Mouse (Mus musculus) forebrain, embryonic 12.5 days (tissue): ENCODE results near the gene Msh2. TPM values are rescaled to one million over a fixed set of nuclear protein-coding genes. Genes with fewer than 3 reads are reported as not detected.
A peak's percentile ranks its signal among the peaks of the same experiment; 100 is the strongest.
"Not testable (repeated sequence)": the region's sequence is repeated elsewhere in the genome, so short reads cannot be mapped to it uniquely, and the experiment has no call there.

Experiments used
- ATAC-seq: fragments of 200-750 bp; cut with Nextera tagmentation; 2 replicates; pipeline ENCODE4 v1.8.0; 2017; ENCODE audit warnings: moderate TSS enrichment; ENCODE audit not compliant: low FRiP score
- H3K27ac ChIP-seq: fragments of 300-500 bp; sonication (generic); 2 replicates; pipeline ENCODE4 v1.5.1; 2016; ENCODE audit warnings: mild to moderate bottlenecking
- H3K27me3 ChIP-seq: fragments of 300-500 bp; sonication (generic); 2 replicates; pipeline ENCODE4 v1.6.1; 2016; ENCODE audit warnings: mild to moderate bottlenecking
- H3K36me3 ChIP-seq: fragments of 300-500 bp; sonication (generic); replicated peaks from 2 replicates; pipeline ENCODE4 v1.6.1; 2016; ENCODE audit warnings: mild to moderate bottlenecking
- H3K4me1 ChIP-seq: fragments of 300-500 bp; sonication (generic); 2 replicates; pipeline ENCODE4 v1.6.1; 2016
- H3K4me2 ChIP-seq: fragments of 300-500 bp; sonication (generic); 2 replicates; pipeline ENCODE4 v1.6.1; 2016; ENCODE audit warnings: mild to moderate bottlenecking, moderate library complexity
- H3K4me3 ChIP-seq: fragments of 300-500 bp; sonication (generic); replicated peaks from 2 replicates; pipeline ENCODE4 v1.5.1; 2016; ENCODE audit warnings: mild to moderate bottlenecking
- H3K9ac ChIP-seq: fragments of 300-500 bp; sonication (generic); 2 replicates; pipeline ENCODE4 v1.6.1; 2016; ENCODE audit warnings: mild to moderate bottlenecking
- H3K9me3 ChIP-seq: fragments of 300-500 bp; sonication (generic); 2 replicates; pipeline ENCODE4 v1.6.1; 2016
- WGBS: fragments of 180-500 bp; shearing (Covaris S2); methylation state at CpG from one replicate; pipeline ENCODE4 v1.1.7; 2016; 5-methylcytosine and 5-hydroxymethylcytosine counted together
- polyA plus RNA-seq: library from polyadenylated mRNA; unstranded; fragments of >200 nt; fragmentation: Nextera tagmentation; extraction: Ambion mirVana; gene quantifications from 2 replicates; pipeline ENCODE4 v1.2.1, GENCODE M21; 2016

Gene Msh2
- polyA plus RNA-seq, 1 experiment from 2014 or later, result 116 TPM

DNA sequence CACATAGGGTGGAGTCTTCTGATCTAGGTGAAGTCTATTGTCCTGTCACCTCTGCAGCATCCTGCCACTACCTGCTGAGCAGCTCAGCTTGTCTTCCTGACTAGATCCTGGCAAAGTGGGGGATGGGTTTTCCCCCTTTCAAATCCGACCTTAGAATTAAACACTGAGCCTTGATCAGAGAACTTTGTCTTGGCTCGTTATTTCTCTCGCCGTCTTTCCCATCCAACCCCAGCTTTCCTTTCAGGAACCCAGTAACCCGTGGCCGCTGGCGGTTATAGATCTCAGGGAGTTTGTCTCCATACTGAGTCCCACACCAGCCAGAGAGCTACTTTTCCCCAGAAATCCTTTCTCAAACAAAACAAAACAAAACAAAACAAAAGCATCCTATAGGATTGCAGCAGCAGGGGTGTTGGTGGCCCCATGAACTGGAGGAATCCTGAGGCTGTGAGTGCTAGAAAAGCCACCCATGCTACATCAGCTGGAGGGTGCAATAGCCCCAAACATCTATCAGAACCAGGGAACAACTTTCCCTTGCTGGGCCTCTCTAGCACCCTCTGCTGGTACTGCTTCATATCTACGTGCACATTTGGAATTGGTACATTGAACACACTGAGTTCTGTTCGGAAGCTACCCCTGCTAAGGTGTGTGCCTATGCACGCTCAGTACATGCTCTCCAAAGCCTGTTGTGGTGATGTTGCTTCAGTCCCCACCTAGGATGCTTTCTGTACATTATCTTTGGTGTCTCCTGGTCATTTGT, 6.9 kb upstream of the Msh2 start:
- 79% methylated on average over 10 of the region's 10 CpGs for WGBS
- Histone ChIP-seq H3K36me3 (no peaks in the 10 kb centered on the region), H3K4me2 (no peak overlapping the region), H3K4me1 (no peaks in the 10 kb centered on the region), H3K9ac (no peak overlapping the region), H3K27ac (no peak overlapping the region), H3K4me3 (no peak overlapping the region), H3K9me3 (0 out of 2 replicates have a peak, but pooled peaks cover 5% of the 10 kb centered on the region), H3K27me3 (no peaks in the 10 kb centered on the region)
- no peak for ATAC-seq

DNA sequence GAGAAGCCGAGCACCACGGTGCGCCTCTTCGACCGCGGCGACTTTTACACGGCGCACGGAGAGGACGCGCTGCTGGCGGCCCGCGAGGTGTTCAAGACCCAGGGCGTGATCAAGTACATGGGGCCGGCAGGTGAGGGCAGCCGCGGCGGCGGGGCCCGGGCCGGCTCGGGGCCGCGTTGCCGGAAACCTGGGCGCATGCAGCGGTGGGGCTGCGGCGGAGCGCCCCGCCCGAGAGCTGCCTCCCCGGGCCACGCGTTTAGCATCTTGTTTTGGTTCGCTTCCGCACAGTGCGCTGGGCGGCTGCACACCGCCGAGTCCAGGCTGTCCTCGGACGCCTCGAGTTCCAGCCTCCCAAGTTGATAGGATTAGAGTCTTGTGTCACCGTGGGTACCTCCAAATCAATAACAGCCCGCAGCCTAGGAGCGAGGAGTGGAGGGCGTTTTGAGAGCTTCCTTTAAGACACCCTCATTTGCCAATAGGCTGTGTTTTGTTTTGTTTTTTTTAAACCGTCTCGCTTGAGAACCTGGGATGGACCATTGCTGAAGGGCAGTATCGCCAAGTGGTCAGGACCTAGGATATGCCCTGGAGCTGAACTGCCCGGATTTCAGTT, 652 bp downstream of the Msh2 start:
- Histone ChIP-seq H3K9me3 (no peaks in the 10 kb centered on the region), H3K27ac (peak overlapping the region; percentile 80), H3K4me3 (peak overlapping the region; percentile 86), H3K36me3 (no peaks in the 10 kb centered on the region; the same call in none of the 2 replicates), H3K4me2 (peak overlapping the region; percentile 77), H3K27me3 (no peaks in the 10 kb centered on the region), H3K4me1 (peaks cover 23% of the 10 kb centered on the region), H3K9ac (peak overlapping the region; percentile 79)
- WGBS, result under 1% methylated on average over 53 of the region's 54 CpGs
- ATAC-seq, result peak; percentile 58

DNA sequence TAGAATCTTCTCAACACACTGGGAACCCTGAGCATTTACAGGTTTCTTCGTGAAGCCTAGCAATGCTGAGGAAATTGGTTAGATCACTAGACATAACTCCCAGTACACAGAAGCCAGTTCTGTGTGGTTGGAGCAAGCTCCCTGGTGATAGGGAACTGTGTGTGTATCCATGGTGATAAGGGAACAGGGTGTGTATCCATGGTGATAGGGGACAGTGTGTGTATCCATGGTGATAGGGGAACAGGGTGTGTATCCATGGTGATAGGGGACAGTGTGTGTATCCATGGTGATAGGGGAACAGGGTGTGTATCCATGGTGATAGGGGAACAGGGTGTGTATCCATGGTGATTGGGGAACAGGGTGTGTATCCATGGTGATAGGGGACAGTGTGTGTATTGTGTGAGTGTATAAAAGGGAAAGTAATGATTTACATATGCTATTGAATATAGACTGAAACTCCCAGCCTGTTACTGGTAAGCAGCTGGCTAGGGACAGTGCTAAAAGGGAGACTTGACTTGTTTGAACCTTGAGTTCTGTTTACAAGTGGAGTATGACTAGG, 4.9 kb downstream of the Msh2 start:
- Histone ChIP-seq H3K36me3 (peaks cover 21% of the 10 kb centered on the region), H3K4me1 (peaks cover 18% of the 10 kb centered on the region)
- not testable (repeated sequence) for ATAC-seq

DNA sequence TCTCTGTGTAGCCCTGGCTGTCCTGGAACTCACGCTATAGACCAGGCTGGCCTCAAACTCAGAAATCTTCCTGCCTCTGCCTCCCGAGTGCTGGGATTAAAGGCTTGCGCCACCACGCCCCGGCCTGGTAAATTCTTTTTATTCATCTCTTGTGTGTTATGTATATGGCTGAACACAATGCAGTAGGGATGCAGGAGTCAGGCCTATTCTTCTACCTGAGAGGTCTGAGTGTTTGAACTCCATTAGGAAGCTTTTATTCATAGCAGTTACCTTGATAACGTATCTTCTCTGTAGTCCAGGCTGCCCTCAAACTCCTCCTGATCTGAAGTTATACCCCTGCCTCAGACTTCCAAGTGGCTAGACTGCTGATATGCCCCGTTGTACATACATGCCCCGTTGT, 5.5 kb downstream of the Msh2 start:
- H3K9ac ChIP-seq, result no peak overlapping the region
- no peaks in the 10 kb centered on the region for H3K27me3 ChIP-seq
- no peaks in the 10 kb centered on the region for H3K9me3 ChIP-seq
- no peak overlapping the region for H3K4me2 ChIP-seq
- H3K27ac ChIP-seq, result no peak overlapping the region
- H3K4me1 ChIP-seq, result peaks cover 18% of the 10 kb centered on the region
- H3K4me3 ChIP-seq, result no peak overlapping the region
- ATAC-seq, result no peak
- WGBS, result 97% methylated on average over 8 of the region's 8 CpGs
- peaks cover 28% of the 10 kb centered on the region for H3K36me3 ChIP-seq

More for the DNA sequence above, 4.9 kb downstream of the Msh2 start:
- H3K27ac ChIP-seq, result 0 out of 2 replicates have a peak overlapping the region, but pooled peaks have one; percentile 31
- not testable (repeated sequence) for H3K4me2 ChIP-seq, H3K4me3 ChIP-seq, H3K9ac ChIP-seq, H3K27me3 ChIP-seq, H3K9me3 ChIP-seq
- 94% methylated on average over 1 of the region's 1 CpGs for WGBS

DNA sequence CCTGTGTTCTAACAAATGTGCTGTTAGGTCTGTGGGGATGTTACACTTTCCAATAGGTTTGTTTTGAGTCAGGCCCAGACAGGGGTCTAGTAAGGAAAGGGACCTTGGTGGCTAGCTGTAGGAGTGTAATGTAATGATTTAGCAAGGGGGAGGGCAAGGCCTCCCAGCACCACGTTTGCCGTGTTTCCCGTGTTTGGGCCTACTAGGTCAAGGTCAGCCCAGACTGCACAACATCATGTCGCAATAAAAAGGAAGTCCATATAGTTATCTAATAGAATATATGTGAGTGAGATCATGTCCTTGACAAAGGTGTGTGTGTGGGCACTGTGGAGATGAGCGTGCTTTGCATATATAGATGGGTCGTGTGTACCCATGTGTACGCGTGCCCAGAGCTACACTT, 17.1 kb downstream of the Msh2 start:
- WGBS, result 97% methylated on average over 8 of the region's 8 CpGs
- no peak overlapping the region for H3K27ac ChIP-seq
- no peaks in the 10 kb centered on the region for H3K9me3 ChIP-seq
- H3K4me2 ChIP-seq, result no peak overlapping the region
- H3K27me3 ChIP-seq, result no peaks in the 10 kb centered on the region
- H3K4me3 ChIP-seq, result no peak overlapping the region
- ATAC-seq, result no peak
- H3K4me1 ChIP-seq, result no peaks in the 10 kb centered on the region
- H3K9ac ChIP-seq, result no peak overlapping the region
- H3K36me3 ChIP-seq, result peaks cover 78% of the 10 kb centered on the region

DNA sequence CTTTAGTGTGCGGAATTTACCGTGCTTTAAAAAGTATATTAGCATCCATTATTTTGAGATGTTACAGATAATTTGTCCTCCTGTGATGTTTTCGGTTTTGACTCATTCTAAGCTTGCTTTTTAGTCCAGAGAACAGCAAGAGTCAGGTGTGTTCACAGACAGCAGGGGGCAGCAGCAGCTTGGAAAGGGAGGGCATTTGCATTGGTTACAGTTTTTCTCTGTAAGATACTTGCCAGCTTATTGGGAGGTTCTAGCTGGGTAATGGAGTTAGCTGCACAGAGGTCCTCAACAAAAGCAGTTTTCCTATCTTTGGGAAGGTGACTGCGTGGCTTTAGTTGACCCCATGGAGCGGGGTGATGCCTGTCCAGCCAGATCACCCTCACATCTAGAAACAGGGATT, 19.8 kb downstream of the Msh2 start:
- Histone ChIP-seq H3K4me3 (no peak overlapping the region), H3K36me3 (peaks cover 69% of the 10 kb centered on the region), H3K9ac (no peak overlapping the region), H3K4me2 (no peak overlapping the region), H3K4me1 (peaks cover 7% of the 10 kb centered on the region; the same call in 1 of the 2 replicates), H3K9me3 (no peaks in the 10 kb centered on the region), H3K27me3 (no peaks in the 10 kb centered on the region), H3K27ac (no peak overlapping the region)
- no peak for ATAC-seq
- WGBS, result 89% methylated on average over 5 of the region's 5 CpGs

DNA sequence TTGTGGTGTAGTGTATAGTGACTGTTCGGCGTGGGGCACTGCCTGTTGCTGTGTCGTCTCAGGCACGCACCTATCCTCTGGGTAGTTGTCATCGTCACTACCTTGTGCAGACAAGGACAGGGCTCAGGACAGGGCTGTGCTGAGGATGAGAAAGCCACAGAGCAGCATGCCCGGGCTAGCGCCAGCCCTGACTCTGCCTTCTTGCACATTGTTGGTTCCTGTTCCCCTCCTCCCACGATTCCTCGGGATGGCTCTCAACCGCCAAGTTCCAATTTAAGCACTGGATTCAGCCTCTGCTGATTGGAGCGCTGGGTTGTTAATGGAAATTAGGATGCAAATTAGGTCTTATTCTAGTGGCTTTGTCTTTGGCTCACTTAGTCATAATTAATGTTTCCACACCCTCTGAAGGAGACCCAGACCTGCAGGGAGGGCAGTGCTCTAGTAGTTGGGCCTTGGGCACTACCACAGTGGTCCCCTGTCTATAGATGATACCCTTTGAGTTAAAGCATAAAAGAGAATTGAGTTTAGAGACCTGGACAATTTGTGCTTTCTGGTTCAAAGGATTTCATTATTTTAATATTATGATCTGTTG, 23.8 kb downstream of the Msh2 start:
- Histone ChIP-seq H3K36me3 (peaks cover 62% of the 10 kb centered on the region), H3K9ac (no peak overlapping the region), H3K4me2 (no peak overlapping the region), H3K4me3 (no peak overlapping the region), H3K4me1 (peaks cover 7% of the 10 kb centered on the region; the same call in 1 of the 2 replicates), H3K27ac (peak overlapping the region; percentile 50; the same call in 1 of the 2 replicates), H3K9me3 (no peaks in the 10 kb centered on the region), H3K27me3 (no peaks in the 10 kb centered on the region)
- 85% methylated on average over 11 of the region's 11 CpGs for WGBS
- ATAC-seq, result peak; percentile 55; the same call in 1 of the 2 replicates

DNA sequence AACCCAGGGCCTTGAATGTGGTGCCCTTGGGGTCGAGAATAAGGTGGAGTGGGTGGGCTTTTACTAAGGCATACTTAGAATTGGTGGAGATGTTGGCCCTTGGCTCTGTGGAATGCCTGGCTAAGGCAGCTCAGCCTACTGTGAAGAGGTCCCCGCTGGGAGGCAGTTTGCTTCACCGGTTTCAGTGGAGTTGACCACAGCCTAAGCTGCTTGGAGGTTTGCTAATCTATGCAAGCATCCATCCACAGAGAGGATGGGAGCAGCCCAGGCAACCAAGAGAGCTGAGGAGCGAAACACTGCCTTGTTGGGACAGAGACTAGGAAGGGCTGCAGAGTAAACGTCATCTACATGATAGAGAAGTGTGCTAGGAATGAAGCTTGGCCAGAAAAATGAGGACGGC, 24.7 kb downstream of the Msh2 start:
- no peaks in the 10 kb centered on the region for H3K27me3 ChIP-seq
- H3K9me3 ChIP-seq, result no peaks in the 10 kb centered on the region
- no peak for ATAC-seq
- no peak overlapping the region for H3K9ac ChIP-seq
- H3K36me3 ChIP-seq, result peaks cover 60% of the 10 kb centered on the region
- peaks cover 7% of the 10 kb centered on the region; the same call in 1 of the 2 replicates for H3K4me1 ChIP-seq
- no peak overlapping the region for H3K4me2 ChIP-seq
- H3K4me3 ChIP-seq, result no peak overlapping the region
- no peak overlapping the region for H3K27ac ChIP-seq
- WGBS, result 85% methylated on average over 6 of the region's 6 CpGs

DNA sequence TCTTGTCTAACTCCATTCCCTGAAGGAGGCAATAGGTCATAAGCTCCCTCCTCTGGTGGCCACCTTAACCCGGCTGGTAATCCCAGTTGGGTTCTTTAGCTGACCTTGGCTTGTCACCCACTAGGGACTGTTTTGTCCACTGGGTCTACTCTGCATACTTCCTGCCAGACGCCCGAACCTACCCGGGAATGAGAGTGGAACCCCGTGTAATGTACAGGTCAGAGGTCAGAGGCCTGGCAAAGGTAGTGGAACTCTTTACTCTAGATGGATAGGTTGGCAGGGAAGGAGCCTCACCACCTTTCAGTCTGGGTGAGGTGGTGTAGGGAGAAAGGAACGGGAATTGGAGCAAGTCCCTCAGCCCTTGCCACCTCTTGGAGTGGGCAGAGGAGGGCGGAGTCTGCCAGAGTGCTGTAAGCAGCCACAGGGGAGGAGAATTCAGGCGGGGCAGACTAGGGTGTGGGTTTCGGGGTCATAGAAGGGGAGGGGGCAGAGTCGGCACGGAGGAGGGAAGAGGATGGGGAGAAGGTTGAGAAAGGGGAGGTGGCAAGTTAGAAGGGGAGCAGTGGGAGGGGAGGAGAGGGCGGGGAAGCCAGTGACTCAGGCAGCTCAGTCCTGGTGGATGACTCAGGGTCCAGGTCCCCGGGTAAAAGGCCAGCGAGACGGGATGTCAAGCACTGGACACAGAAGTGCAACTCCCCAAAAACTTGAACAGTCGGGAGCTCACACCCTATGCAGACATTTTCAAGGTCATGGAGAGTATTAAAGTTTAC, 27.1 kb downstream of the Msh2 start:
- H3K36me3 ChIP-seq, result peaks cover 62% of the 10 kb centered on the region
- no peak overlapping the region for H3K4me3 ChIP-seq
- no peak overlapping the region for H3K9ac ChIP-seq
- H3K9me3 ChIP-seq, result no peaks in the 10 kb centered on the region
- 0 out of 2 replicates have a peak, but pooled peaks have one; percentile 14 for ATAC-seq
- no peaks in the 10 kb centered on the region for H3K27me3 ChIP-seq
- H3K4me2 ChIP-seq, result no peak overlapping the region
- peaks cover 7% of the 10 kb centered on the region; the same call in 1 of the 2 replicates for H3K4me1 ChIP-seq
- WGBS, result 86% methylated on average over 15 of the region's 16 CpGs
- no peak overlapping the region for H3K27ac ChIP-seq

DNA sequence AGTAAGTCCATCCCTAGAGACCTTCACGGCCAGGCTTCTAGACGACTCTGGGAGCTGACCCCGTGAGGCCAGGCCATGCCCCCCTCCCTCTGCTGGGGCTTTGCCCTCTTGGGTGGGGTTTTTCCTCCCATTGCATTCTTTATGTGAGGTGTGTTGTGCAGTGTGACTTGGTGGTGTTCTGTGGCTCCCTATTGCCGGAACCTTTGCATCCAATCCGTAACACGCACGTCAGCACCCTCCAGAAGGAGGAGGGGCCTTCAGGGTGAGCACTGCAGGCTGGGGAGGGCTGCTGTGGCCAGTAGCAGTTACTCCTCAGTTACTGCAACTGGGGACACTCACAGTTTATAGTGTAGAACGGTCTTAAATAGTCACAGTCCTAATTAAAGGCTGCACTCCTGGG, 28.0 kb downstream of the Msh2 start:
- H3K27ac ChIP-seq, result no peak overlapping the region
- ATAC-seq, result no peak
- no peak overlapping the region for H3K4me3 ChIP-seq
- H3K4me1 ChIP-seq, result peaks cover 7% of the 10 kb centered on the region; the same call in 1 of the 2 replicates
- peaks cover 61% of the 10 kb centered on the region for H3K36me3 ChIP-seq
- no peaks in the 10 kb centered on the region for H3K9me3 ChIP-seq
- 88% methylated on average over 8 of the region's 8 CpGs for WGBS
- no peak overlapping the region for H3K9ac ChIP-seq
- H3K4me2 ChIP-seq, result no peak overlapping the region
- no peaks in the 10 kb centered on the region for H3K27me3 ChIP-seq

DNA sequence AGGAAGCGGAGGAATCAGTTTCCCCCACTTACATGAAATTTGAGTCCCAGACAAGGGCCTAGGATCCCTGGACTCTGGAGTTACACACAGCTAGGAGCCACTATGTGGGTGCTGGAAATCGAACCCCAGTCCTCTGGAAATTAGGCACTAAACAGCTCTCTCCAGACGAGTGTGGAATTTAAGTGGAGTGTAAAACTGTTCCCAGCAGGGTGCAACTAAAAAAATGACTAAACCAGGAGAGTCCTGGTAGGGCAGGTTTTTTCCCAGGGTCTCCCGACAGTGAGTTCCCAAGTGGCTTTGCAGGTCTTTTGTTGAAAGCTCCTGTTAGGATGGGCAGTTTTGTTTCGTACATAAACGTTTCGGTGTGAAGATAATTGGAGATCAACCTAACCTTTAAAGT, 52.6 kb downstream of the Msh2 start:
- Histone ChIP-seq H3K4me1 (no peaks in the 10 kb centered on the region), H3K4me2 (no peak overlapping the region), H3K4me3 (no peak overlapping the region), H3K36me3 (peaks cover 68% of the 10 kb centered on the region), H3K27ac (no peak overlapping the region), H3K9ac (no peak overlapping the region), H3K27me3 (no peaks in the 10 kb centered on the region), H3K9me3 (no peaks in the 10 kb centered on the region)
- WGBS, result 83% methylated on average over 7 of the region's 7 CpGs
- no peak for ATAC-seq
